ENCODE assay signal across 8 mouse cellular contexts in the genomic region with DNA sequence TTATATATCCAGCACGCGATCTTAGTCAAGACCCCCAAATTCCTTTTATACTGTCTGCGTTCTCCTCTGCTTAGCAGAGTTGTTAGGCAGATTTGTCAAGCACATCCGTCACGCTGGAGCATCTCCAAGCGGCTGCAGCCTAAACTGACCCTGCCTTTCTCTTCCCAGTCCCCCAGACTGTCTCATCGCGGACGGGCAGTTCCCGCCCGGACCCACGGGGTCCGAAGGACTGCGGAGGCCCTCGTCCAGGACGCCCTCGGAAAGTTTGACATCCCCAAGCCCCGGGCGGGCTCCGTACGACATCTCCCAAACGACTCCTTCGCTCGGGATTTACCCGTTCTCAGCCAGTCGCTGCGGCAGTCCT. TPM values are rescaled to one million over a fixed set of nuclear protein-coding genes. Genes with fewer than 3 reads are reported as not detected.
DNase-seq lines count a peak whose midpoint lies in the region; ATAC-seq lines count a peak whose summit lies in the region.

No protein-coding gene starts in this region.

- peak overlapping the region; percentile 83 for H3K4me2 ChIP-seq in neural tube, embryonic 11.5 days (ENCODE audit: low read depth)
- H3K4me2 ChIP-seq in limb, embryonic 13.5 days (replicated peaks): peak overlapping the region; percentile 74

- peak overlapping the region; percentile 63 for H3K4me3 ChIP-seq in neural tube, embryonic 11.5 days (ENCODE audit: low read depth, low read length)
- H3K4me3 ChIP-seq in limb, embryonic 13.5 days: peak overlapping the region; percentile 83

- peak; percentile 70 for ATAC-seq in neural tube, embryonic 11.5 days (ENCODE audit: insufficient read depth, low FRiP score, low TSS enrichment)
- ATAC-seq in erythroblast, adult 5-6 weeks (replicated peaks; ENCODE audit: low FRiP score, poor library complexity, severe bottlenecking): peak; percentile 54
- peak; percentile 82 for ATAC-seq in limb, embryonic 13.5 days (ENCODE audit: low FRiP score, low read depth)

- peak overlapping the region; percentile 69 for H3K9ac ChIP-seq in neural tube, embryonic 11.5 days (ENCODE audit: low read length)
- H3K9ac ChIP-seq in limb, embryonic 13.5 days: peak overlapping the region; percentile 84

- peaks cover 3% of the 10 kb centered on the region; the same call in 1 of the 2 replicates for H3K4me1 ChIP-seq in neural tube, embryonic 11.5 days (ENCODE audit: control insufficient read depth, insufficient read depth, low read length)
- peaks cover 13% of the 10 kb centered on the region for H3K4me1 ChIP-seq in limb, embryonic 13.5 days

- no peaks in the 10 kb centered on the region for H3K27me3 ChIP-seq in neural tube, embryonic 11.5 days (ENCODE audit: control insufficient read depth, insufficient read depth, low read length)
- no peaks in the 10 kb centered on the region for H3K27me3 ChIP-seq in limb, embryonic 13.5 days

- WGBS in neural tube, embryonic 11.5 days: under 1% methylated on average over 27 of the region's 27 CpGs
- under 1% methylated on average over 27 of the region's 27 CpGs for WGBS in limb, embryonic 13.5 days

- H3K9me3 ChIP-seq in neural tube, embryonic 11.5 days (ENCODE audit: control insufficient read depth, low read length): no peaks in the 10 kb centered on the region
- no peaks in the 10 kb centered on the region for H3K9me3 ChIP-seq in limb, embryonic 13.5 days

- no peaks in the 10 kb centered on the region for H3K36me3 ChIP-seq in neural tube, embryonic 11.5 days (ENCODE audit: control insufficient read depth, insufficient read depth, low read length)
- no peaks in the 10 kb centered on the region for H3K36me3 ChIP-seq in limb, embryonic 13.5 days

- peak overlapping the region; percentile 67 for H3K27ac ChIP-seq in neural tube, embryonic 11.5 days (ENCODE audit: low read depth, low read length)
- H3K27ac ChIP-seq in limb, embryonic 13.5 days: peak overlapping the region; percentile 70; the same call in 1 of the 2 replicates

- no peak for DNase-seq in neural tube, embryonic 11.5 days (ENCODE audit: low spot score)
- no peak for DNase-seq in neural tube, embryonic 10.5 days (ENCODE audit: extremely low spot score, low spot score)
- DNase-seq in skeletal muscle tissue, adult 2 months (ENCODE audit: low read depth, low spot score): peak; percentile 6
- no peak for DNase-seq in spleen, adult 18-20 months
- DNase-seq in thymus, postnatal 36 days: no peak
- DNase-seq in lung, postnatal 25 days (ENCODE audit: low spot score): no peak

RNA-seq across cellular contexts. Expression of gene Ncapg, which starts 0.5 kb away (rescaled TPM):
- 70.4 and 73.0 TPM in 2 replicates for polyA plus RNA-seq in neural tube, embryonic 11.5 days (2014; fragmentation: Nextera tagmentation; extraction: Ambion mirVana)
- total RNA-seq in erythroblast, adult 5-6 weeks (2015; ENCODE audit: low replicate concordance): 28.8 and 46.0 TPM in 2 replicates
- 49.6 and 56.6 TPM in 2 replicates for total RNA-seq in erythroblast, adult 5-6 weeks (2017; ENCODE audit: low replicate concordance)
- polyA plus RNA-seq in limb, embryonic 13.5 days (2015; fragmentation: Nextera tagmentation; extraction: Ambion mirVana): 48.2 and 49.7 TPM in 2 replicates

RNA-seq across cellular contexts. Expression of gene Fam184b, which starts 29.8 kb away (rescaled TPM):
- polyA plus RNA-seq in neural tube, embryonic 11.5 days (2014; fragmentation: Nextera tagmentation; extraction: Ambion mirVana): 1.3 and 1.9 TPM in 2 replicates
- not detected in 2 replicates for total RNA-seq in erythroblast, adult 5-6 weeks (2015; ENCODE audit: low replicate concordance)
- total RNA-seq in erythroblast, adult 5-6 weeks (2017; ENCODE audit: low replicate concordance): under 0.01 TPM in 1 of 2 replicates, not detected in the other
- polyA plus RNA-seq in limb, embryonic 13.5 days (2015; fragmentation: Nextera tagmentation; extraction: Ambion mirVana): 2.1 and 2.6 TPM in 2 replicates
